Mouse (Mus musculus) A20 (cell line): ENCODE measurements around the gene Fam124a.
A peak's percentile ranks its signal among the peaks of the same experiment; 100 is the strongest.
"Not testable (repeated sequence)": the region's sequence is repeated elsewhere in the genome, so short reads cannot be mapped to it uniquely, and the experiment has no call there.

Experiments
- DNase-seq: peaks from one replicate; pipeline ENCODE4 v3.0.0-alpha.2; 2011; ENCODE audit warnings: low read depth, low spot score

Gene Fam124a

GRCm38 (mm10) chr14:62555309-62555829, at the start of gene Fam124a:
Gene Fam124a (plus strand): TSS chr14:62555737.
- no peak for DNase-seq

- no peak for DNase-seq
Observed at GRCm38 (mm10) chr14:62506261-62506660, 49.3 kb upstream of the Fam124a start.

GRCm38 (mm10) chr14:62509350-62509749, 46.2 kb upstream of the Fam124a start:
- DNase-seq = no peak

GRCm38 (mm10) chr14:62512845-62513244, 42.7 kb upstream of the Fam124a start:
- no peak for DNase-seq

GRCm38 (mm10) chr14:62530951-62531350, 24.6 kb upstream of the Fam124a start:
- no peak for DNase-seq

GRCm38 (mm10) chr14:62536127-62536526, 19.4 kb upstream of the Fam124a start:
- DNase-seq = no peak

GRCm38 (mm10) chr14:62536988-62537387, 18.5 kb upstream of the Fam124a start:
- no peak for DNase-seq

GRCm38 (mm10) chr14:62539834-62540233, 15.7 kb upstream of the Fam124a start:
- DNase-seq = no peak

- no peak for DNase-seq
Observed at GRCm38 (mm10) chr14:62541751-62542150, 13.8 kb upstream of the Fam124a start.

GRCm38 (mm10) chr14:62546296-62546695, 9.2 kb upstream of the Fam124a start:
- DNase-seq = no peak

GRCm38 (mm10) chr14:62546746-62547145, 8.8 kb upstream of the Fam124a start:
- DNase-seq = no peak

- DNase-seq = no peak
Observed at GRCm38 (mm10) chr14:62550121-62550520, 5.4 kb upstream of the Fam124a start.

GRCm38 (mm10) chr14:62552771-62553170, 2.8 kb upstream of the Fam124a start:
- no peak for DNase-seq

GRCm38 (mm10) chr14:62553786-62554185, 1.8 kb upstream of the Fam124a start:
- no peak for DNase-seq

- DNase-seq = no peak
Observed at GRCm38 (mm10) chr14:62555840-62556810, 588 bp downstream of the Fam124a start.

- no peak for DNase-seq
Observed at GRCm38 (mm10) chr14:62557111-62557510, 1.6 kb downstream of the Fam124a start.

- DNase-seq = peak; percentile 29
Observed at GRCm38 (mm10) chr14:62561875-62562748, 6.6 kb downstream of the Fam124a start.

GRCm38 (mm10) chr14:62563679-62564078, 8.1 kb downstream of the Fam124a start:
- DNase-seq = no peak

GRCm38 (mm10) chr14:62566821-62567220, 11.3 kb downstream of the Fam124a start, which contains the start of gene Gm4131:
Gene Gm4131 (minus strand): TSS chr14:62566921.
- DNase-seq = not testable (repeated sequence)

GRCm38 (mm10) chr14:62569463-62569862, 13.9 kb downstream of the Fam124a start:
- DNase-seq = no peak

- DNase-seq = no peak
Observed at GRCm38 (mm10) chr14:62570299-62570698, 14.8 kb downstream of the Fam124a start.

GRCm38 (mm10) chr14:62573454-62573853, 17.9 kb downstream of the Fam124a start:
- DNase-seq = no peak
